Mouse (Mus musculus) lung, postnatal 0 days (tissue): ENCODE measurements around the gene Tchp. TPM values are rescaled to one million over a fixed set of nuclear protein-coding genes. Genes with fewer than 3 reads are reported as not detected.

Source experiments
- ATAC-seq: fragments of 200-750 bp; cut with Nextera tagmentation; 2 replicates; pipeline ENCODE4 v1.8.0; 2017; ENCODE audit warnings: moderate library complexity
- DNase-seq: peaks from one replicate; pipeline ENCODE4 v3.0.0-alpha.2; 2016; ENCODE audit warnings: low spot score
- H3K27ac ChIP-seq: fragments of 300-500 bp; sonication (generic); 2 replicates; pipeline ENCODE4 v1.5.1; 2014; ENCODE audit warnings: antibody characterized with exemption, mild to moderate bottlenecking, low read length, mixed read lengths
- H3K27me3 ChIP-seq: fragments of 300-500 bp; sonication (generic); replicated peaks from 2 replicates; pipeline ENCODE4 v1.6.1; 2014; ENCODE audit warnings: low read length, mixed read lengths; ENCODE audit not compliant: insufficient read depth
- H3K36me3 ChIP-seq: fragments of 300-500 bp; sonication (generic); 2 replicates; pipeline ENCODE4 v1.6.1; 2014; ENCODE audit warnings: low read length, mixed read lengths; ENCODE audit not compliant: insufficient read depth
- H3K4me1 ChIP-seq: fragments of 300-500 bp; sonication (generic); 2 replicates; pipeline ENCODE4 v1.6.1; 2014; ENCODE audit warnings: antibody characterized with exemption, low read depth, low read length, mixed read lengths; ENCODE audit not compliant: insufficient read depth
- H3K4me2 ChIP-seq: fragments of 300-500 bp; sonication (generic); replicated peaks from 2 replicates; pipeline ENCODE4 v1.6.1; 2014; ENCODE audit warnings: low read depth, mild to moderate bottlenecking, low read length, moderate library complexity, mixed read lengths
- H3K4me3 ChIP-seq: fragments of 300-500 bp; sonication (generic); 2 replicates; pipeline ENCODE4 v1.5.1; 2014; ENCODE audit warnings: low read depth, low read length
- H3K9ac ChIP-seq: fragments of 300-500 bp; sonication (generic); replicated peaks from 2 replicates; pipeline ENCODE4 v1.6.1; 2014; ENCODE audit warnings: low read depth, mild to moderate bottlenecking
- H3K9me3 ChIP-seq: fragments of 300-500 bp; sonication (generic); 2 replicates; pipeline ENCODE4 v1.6.1; 2016; ENCODE audit warnings: low read length, mixed read lengths
- CTCF ChIP-seq: IDR thresholded peaks from 2 replicates; pipeline ENCODE4 v1.5.1; 2016; ENCODE audit warnings: antibody characterized with exemption, mild to moderate bottlenecking
- EP300 ChIP-seq: IDR thresholded peaks from 2 replicates; pipeline ENCODE4 v1.6.1; 2016; ENCODE audit warnings: antibody characterized with exemption, mild to moderate bottlenecking, control low read depth
- WGBS: fragments of 180-500 bp; shearing (Covaris S2); extraction: QIAGEN DNeasy Blood & Tissue Kit; methylation state at CpG from one replicate; pipeline ENCODE4 v1.1.7; 2014; 5-methylcytosine and 5-hydroxymethylcytosine counted together
- microRNA-seq: library from miRNA; unstranded; fragments of <30 nt; microRNA quantifications from one replicate; pipeline ENCODE4, GENCODE M21; 2016
- polyA plus RNA-seq: library from polyadenylated mRNA; unstranded; fragments of >200 nt; fragmentation: Nextera tagmentation; extraction: Ambion mirVana; gene quantifications from 2 replicates; pipeline ENCODE4 v1.2.1, GENCODE M21; 2015

Gene Tchp
- polyA plus RNA-seq, 1 experiment from 2014 or later: 10.0 TPM

DNA sequence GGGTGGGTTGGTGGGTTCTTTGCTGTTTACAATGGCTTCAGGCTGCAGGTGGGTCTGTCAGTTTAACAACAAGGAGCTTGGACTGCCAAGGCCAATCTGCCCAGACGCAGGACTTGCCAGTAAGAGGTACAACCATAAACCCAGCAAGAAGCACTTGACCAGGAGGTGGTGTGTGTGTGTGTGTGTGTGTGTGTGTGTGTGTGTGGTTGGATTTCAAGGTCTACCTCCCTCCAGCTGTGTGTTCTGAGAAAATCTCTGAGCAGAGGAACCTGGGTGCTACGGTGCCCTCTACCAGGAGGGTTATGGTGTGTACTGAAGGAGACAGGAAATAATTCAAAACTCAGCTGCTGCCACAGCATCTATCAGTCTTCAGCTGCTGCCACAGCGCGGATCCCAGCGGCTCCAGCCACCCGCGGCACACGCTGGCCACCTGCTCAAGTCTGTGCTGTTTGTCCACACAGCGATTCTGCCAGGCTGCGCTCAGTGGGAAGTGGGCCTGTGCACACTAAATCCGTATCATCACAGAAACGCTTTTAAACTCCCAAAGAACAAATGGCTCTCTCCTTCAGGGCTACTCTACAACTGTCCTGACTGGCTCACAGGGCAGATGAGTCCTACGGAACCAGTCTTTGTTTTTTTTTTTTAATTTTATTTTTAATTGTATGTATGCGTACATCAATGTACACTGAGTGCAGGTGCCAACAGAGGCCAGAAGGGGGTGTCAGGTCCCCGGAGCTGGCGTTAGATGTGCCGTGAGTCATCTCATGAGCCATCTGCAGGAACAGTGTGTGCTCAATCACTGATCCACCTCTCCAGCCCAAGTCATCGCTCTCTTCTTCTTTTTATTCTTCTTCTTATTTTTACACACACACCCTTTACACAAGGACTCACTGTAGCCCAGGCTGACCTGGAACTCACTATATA, 57.5 kb downstream of the Tchp start:
- no peaks in the 10 kb centered on the region for H3K9me3 ChIP-seq
- DNase-seq: no peak
- H3K36me3 ChIP-seq: peaks cover 35% of the 10 kb centered on the region
- ATAC-seq: peak; percentile 11; the same call in 1 of the 2 replicates
- H3K27me3 ChIP-seq: no peaks in the 10 kb centered on the region
- TF ChIP-seq CTCF (peak; percentile 47), EP300 (no peak)
- 80% methylated on average over 18 of the region's 18 CpGs for WGBS
- no peak overlapping the region for H3K27ac ChIP-seq
- H3K4me2 ChIP-seq: no peak overlapping the region
- H3K9ac ChIP-seq: no peak overlapping the region
- H3K4me1 ChIP-seq: no peaks in the 10 kb centered on the region
- no peak overlapping the region for H3K4me3 ChIP-seq

DNA sequence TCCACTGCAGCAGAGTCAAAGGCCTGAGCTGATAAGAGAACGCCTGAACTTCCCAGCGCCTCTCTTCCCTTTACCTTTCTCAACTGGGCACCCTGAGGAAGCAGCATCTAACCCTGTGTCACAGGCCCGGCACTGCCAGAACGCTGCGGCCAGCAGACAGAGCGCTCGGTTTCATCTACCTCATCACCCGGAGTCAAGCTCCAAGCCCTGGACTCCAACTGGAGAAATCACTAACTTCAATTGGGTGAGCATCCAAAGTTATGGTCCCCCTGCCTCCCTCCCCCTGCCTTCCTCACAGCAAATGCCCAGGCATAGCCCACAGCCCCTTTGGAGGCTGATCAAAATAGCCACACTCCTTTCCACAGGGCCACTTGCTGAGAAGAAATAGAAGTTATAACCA, 59.1 kb downstream of the Tchp start:
- DNase-seq: no peak
- H3K9ac ChIP-seq: no peak overlapping the region
- TF ChIP-seq CTCF (no peak), EP300 (no peak)
- 88% methylated on average over 8 of the region's 8 CpGs for WGBS
- H3K27ac ChIP-seq: no peak overlapping the region
- no peak for ATAC-seq
- no peaks in the 10 kb centered on the region for H3K27me3 ChIP-seq
- H3K36me3 ChIP-seq: peaks cover 20% of the 10 kb centered on the region
- no peaks in the 10 kb centered on the region for H3K9me3 ChIP-seq
- H3K4me3 ChIP-seq: no peak overlapping the region
- H3K4me2 ChIP-seq: no peak overlapping the region
- peaks cover 7% of the 10 kb centered on the region; the same call in 1 of the 2 replicates for H3K4me1 ChIP-seq

DNA sequence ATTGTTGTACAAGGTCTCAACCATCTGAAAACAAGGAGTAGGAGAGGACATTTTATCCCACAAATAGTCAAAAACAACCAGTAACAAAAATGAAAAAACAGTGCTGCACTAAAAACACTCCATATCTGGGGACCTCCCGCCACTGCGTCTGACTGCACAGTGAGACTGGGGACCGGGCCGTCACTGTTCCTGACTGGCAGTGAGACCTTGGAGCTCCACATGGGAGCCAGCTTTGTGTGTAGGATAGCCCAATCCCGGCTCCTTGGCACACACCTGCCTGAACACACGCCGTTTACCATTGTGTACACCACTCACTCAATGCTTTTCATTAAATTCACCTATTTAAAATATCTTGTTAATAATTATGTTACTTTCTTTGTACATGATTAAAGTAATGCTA, 59.6 kb downstream of the Tchp start:
- Histone ChIP-seq H3K4me2 (no peak overlapping the region), H3K4me1 (peaks cover 11% of the 10 kb centered on the region; the same call in 1 of the 2 replicates), H3K9ac (no peak overlapping the region), H3K9me3 (no peaks in the 10 kb centered on the region), H3K36me3 (peaks cover 19% of the 10 kb centered on the region), H3K27me3 (no peaks in the 10 kb centered on the region), H3K4me3 (no peak overlapping the region), H3K27ac (no peak overlapping the region)
- ATAC-seq (no peak), DNase-seq (no peak)
- 95% methylated on average over 7 of the region's 7 CpGs for WGBS
- TF ChIP-seq EP300: no peak
- no peak for TF ChIP-seq CTCF

DNA sequence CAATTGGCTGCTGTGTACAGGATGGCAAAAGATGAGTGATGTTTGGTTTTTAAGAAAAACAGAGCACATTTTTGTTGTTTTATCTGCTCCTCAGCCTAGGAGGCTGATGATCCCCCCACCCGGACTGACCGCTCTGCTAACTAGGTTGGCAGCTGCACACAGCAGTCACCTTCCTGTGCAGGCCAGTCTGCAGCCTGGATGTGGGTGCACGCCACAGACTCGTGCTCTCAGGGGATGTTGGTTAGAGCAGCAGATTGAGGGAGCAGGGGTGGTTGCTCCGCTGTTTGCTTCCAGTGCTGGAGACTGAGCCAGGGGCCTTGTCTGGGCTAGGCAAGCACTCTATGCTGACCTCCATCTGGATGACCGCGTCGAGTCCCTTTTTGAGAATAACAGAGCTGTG, 62.2 kb downstream of the Tchp start:
- H3K4me3 ChIP-seq: no peak overlapping the region
- WGBS: 87% methylated on average over 8 of the region's 8 CpGs
- H3K9ac ChIP-seq: no peak overlapping the region
- H3K9me3 ChIP-seq: no peaks in the 10 kb centered on the region
- no peaks in the 10 kb centered on the region for H3K27me3 ChIP-seq
- H3K36me3 ChIP-seq: peaks cover 7% of the 10 kb centered on the region; the same call in 1 of the 2 replicates
- ATAC-seq: no peak
- H3K4me1 ChIP-seq: peaks cover 11% of the 10 kb centered on the region; the same call in 1 of the 2 replicates
- H3K27ac ChIP-seq: no peak overlapping the region
- no peak overlapping the region for H3K4me2 ChIP-seq
- TF ChIP-seq CTCF: no peak
- no peak for TF ChIP-seq EP300
- DNase-seq: no peak

DNA sequence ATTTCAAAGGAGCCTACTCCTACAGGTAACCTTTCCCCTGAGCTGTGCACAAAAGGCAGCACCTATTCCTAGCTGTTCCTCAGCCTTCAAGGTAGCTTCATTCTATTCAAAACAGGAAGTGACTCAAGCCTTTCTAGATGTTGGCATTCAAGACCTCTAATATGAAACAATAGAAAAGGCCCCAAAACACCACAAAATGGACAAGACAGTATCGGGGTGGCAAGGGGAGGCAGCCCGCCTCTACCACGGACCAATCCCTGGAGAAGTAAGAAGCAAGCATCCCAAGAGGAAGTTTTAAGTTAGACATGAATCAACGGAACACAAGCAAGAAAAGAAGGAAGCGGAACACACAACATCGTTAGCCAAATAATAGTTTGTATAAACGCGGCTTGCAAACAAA, 64.2 kb downstream of the Tchp start:
- H3K4me3 ChIP-seq: peak overlapping the region; percentile 100
- H3K27me3 ChIP-seq: no peaks in the 10 kb centered on the region
- no peak overlapping the region for H3K9ac ChIP-seq
- H3K36me3 ChIP-seq: no peaks in the 10 kb centered on the region
- DNase-seq (no peak), ATAC-seq (no peak)
- no peak for TF ChIP-seq CTCF
- no peak for TF ChIP-seq EP300
- H3K4me2 ChIP-seq: peak overlapping the region; percentile 83
- peaks cover 11% of the 10 kb centered on the region; the same call in 1 of the 2 replicates for H3K4me1 ChIP-seq
- WGBS: 59% methylated on average over 8 of the region's 8 CpGs
- no peaks in the 10 kb centered on the region for H3K9me3 ChIP-seq
- H3K27ac ChIP-seq: peak overlapping the region; percentile 95

Small RNA genes within 50 kb of the gene (microRNA-seq; reads per million reads assigned to microRNA genes)
- gene Mir7028: not detected

Other genes with a start within 250 kb of the Tchp start
- gene Fam222a, start 139.7 kb upstream of the Tchp start, polyA plus RNA-seq: 1.9 and 2.3 TPM in 2 replicates
- gene Trpv4, start 49.3 kb upstream of the Tchp start, polyA plus RNA-seq: 2.2 and 3.4 TPM in 2 replicates
- 88.2 and 89.4 TPM in 2 replicates for gene Gltp, start 16.8 kb upstream of the Tchp start, polyA plus RNA-seq
- 110 and 115 TPM in 2 replicates for gene Ankrd13a, start 66.9 kb downstream of the Tchp start, polyA plus RNA-seq
- 36.5 and 39.1 TPM in 2 replicates for gene Git2, start 67.8 kb downstream of the Tchp start, polyA plus RNA-seq
- gene 1500011B03Rik, start 115.7 kb downstream of the Tchp start, polyA plus RNA-seq: 72.8 and 97.5 TPM in 2 replicates
- gene 4930519G04Rik, start 145.9 kb downstream of the Tchp start, polyA plus RNA-seq: not detected in 2 replicates
- not detected in 2 replicates for gene Gm9936, start 150.9 kb downstream of the Tchp start, polyA plus RNA-seq
- gene Oasl2, start 189.2 kb downstream of the Tchp start, polyA plus RNA-seq: 15.7 and 17.3 TPM in 2 replicates
- 0.92 and 1.8 TPM in 2 replicates for gene Oasl1, start 215.5 kb downstream of the Tchp start, polyA plus RNA-seq
- 41.0 and 41.4 TPM in 2 replicates for gene 2210016L21Rik, start 234.4 kb downstream of the Tchp start, polyA plus RNA-seq